Mouse (Mus musculus) ES-E14 (cell line): ENCODE measurements around the gene Disp3. TPM values are rescaled to one million over a fixed set of nuclear protein-coding genes. Genes with fewer than 3 reads are reported as not detected.

Source experiments
- DNase-seq: peaks from one replicate; pipeline ENCODE4 v3.0.0-alpha.2; 2013; ENCODE audit warnings: low read depth, low spot score
- H3K27ac ChIP-seq: 2 replicates; pipeline ENCODE4 v1.5.1; 2012; ENCODE audit warnings: low read depth, mild to moderate bottlenecking, low read length, moderate library complexity, mixed read lengths; ENCODE audit not compliant: poor library complexity, insufficient read depth, severe bottlenecking
- H3K36me3 ChIP-seq: 2 replicates; pipeline ENCODE4 v1.6.1; 2012; ENCODE audit warnings: mild to moderate bottlenecking, low read length, moderate library complexity, mixed read lengths; ENCODE audit not compliant: control insufficient read depth, poor library complexity, insufficient read depth, severe bottlenecking
- H3K4me1 ChIP-seq, 2 experiments: fragments of 150-350 bp in 1 of 2; sonication (generic) in 1 of 2; 2 replicates each; pipeline ENCODE4 v1.6.1; 2012; ENCODE audit warnings: low read length in 2 of 2, mild to moderate bottlenecking in 1 of 2, mixed read lengths in 1 of 2; ENCODE audit not compliant: control insufficient read depth in 2 of 2, insufficient read depth in 2 of 2, poor library complexity in 1 of 2
- H3K4me3 ChIP-seq, 2 experiments: fragments of 150-350 bp in 1 of 2; sonication (generic) in 1 of 2; 2 replicates each; pipeline ENCODE4 v1.5.1; 2012; ENCODE audit warnings: low read length in 2 of 2, low read depth in 1 of 2, mild to moderate bottlenecking in 1 of 2, mixed read lengths in 1 of 2; ENCODE audit not compliant: insufficient read depth in 1 of 2, poor library complexity in 1 of 2, severe bottlenecking in 1 of 2
- H3K9ac ChIP-seq: 2 replicates; pipeline ENCODE4 v1.6.1; 2012; ENCODE audit warnings: low read depth, mild to moderate bottlenecking, low read length, mixed read lengths; ENCODE audit not compliant: poor library complexity, insufficient read depth, severe bottlenecking
- H3K9me3 ChIP-seq: fragments of 150-350 bp; sonication (generic); 2 replicates; pipeline ENCODE4 v1.6.1; 2012; ENCODE audit warnings: low read depth, mild to moderate bottlenecking, low read length; ENCODE audit not compliant: control insufficient read depth, insufficient read depth
- CHD2 ChIP-seq: IDR thresholded peaks from 2 replicates; pipeline ENCODE4 v1.6.1; 2014; ENCODE audit warnings: mild to moderate bottlenecking, low read depth, low read length, inconsistent platforms
- HCFC1 ChIP-seq: IDR thresholded peaks from 2 replicates; pipeline ENCODE4 v1.6.1; 2012; ENCODE audit warnings: low read length, inconsistent platforms, borderline replicate concordance; ENCODE audit not compliant: insufficient read depth
- MAFK ChIP-seq: IDR thresholded peaks from 2 replicates; pipeline ENCODE4 v1.6.1; 2014; ENCODE audit warnings: mild to moderate bottlenecking, low read depth, low read length, inconsistent platforms; ENCODE audit not compliant: insufficient read depth
- ZC3H11A ChIP-seq: IDR thresholded peaks from 2 replicates; pipeline ENCODE4 v1.6.1; 2012; ENCODE audit warnings: low read depth, mild to moderate bottlenecking, inconsistent platforms, low read length, borderline replicate concordance
- ZNF384 ChIP-seq: IDR thresholded peaks from 2 replicates; pipeline ENCODE4 v1.6.1; 2012; ENCODE audit warnings: low read depth, low read length, inconsistent platforms
- in situ Hi-C, 2 experiments: fragments of 600-800 bp; cut with MboI; formaldehyde crosslinking; loops; one replicate each; pipeline ENCODE4 v1.15.1; 2025; ENCODE audit warnings: low sequenced_read_pairs in 2 of 2, inconsistent platforms in 1 of 2; ENCODE audit not compliant: unreplicated experiment in 2 of 2
- total RNA-seq: library from RNA; depleted of rRNA; stranded (reverse); fragments of 300-350 nt; gene quantifications from 2 replicates; pipeline ENCODE4 v1.2.3, GENCODE M21; 2012

Disp3 gene
- total RNA-seq, 1 experiment, result 1.6 TPM

DNA sequence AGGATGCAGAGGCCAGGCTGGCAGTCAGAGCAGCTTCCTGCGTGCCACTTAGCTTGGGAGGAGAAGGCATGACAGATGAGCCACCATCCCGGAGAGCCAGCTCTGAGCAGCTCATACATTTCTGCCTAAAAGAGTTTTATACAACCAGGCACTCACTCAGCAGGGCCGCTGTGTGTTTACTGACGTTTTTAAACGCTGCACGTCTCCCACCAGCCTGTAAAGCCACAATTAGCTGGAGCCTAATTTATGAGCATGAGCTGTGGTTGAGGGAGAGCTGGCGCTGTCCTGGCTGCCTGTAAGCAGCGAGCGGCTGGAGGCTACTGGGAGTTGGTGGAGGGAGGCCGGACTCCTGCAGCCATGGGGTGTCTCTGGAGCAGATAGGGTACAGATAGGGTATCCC is 69.5 kb downstream of the Disp3 start:
- Histone ChIP-seq H3K4me1 (peaks cover 0 to 8% of the 10 kb centered on the region in 2 experiments; a peak in 1 of 4 replicates), H3K36me3 (no peaks in the 10 kb centered on the region), H3K27ac (no peak overlapping the region), H3K9ac (no peak overlapping the region), H3K9me3 (no peaks in the 10 kb centered on the region), H3K4me3 (no peak overlapping the region)
- in situ Hi-C loops, result no loop called here
- no peak for TF ChIP-seq ZNF384
- no peak for DNase-seq

DNA sequence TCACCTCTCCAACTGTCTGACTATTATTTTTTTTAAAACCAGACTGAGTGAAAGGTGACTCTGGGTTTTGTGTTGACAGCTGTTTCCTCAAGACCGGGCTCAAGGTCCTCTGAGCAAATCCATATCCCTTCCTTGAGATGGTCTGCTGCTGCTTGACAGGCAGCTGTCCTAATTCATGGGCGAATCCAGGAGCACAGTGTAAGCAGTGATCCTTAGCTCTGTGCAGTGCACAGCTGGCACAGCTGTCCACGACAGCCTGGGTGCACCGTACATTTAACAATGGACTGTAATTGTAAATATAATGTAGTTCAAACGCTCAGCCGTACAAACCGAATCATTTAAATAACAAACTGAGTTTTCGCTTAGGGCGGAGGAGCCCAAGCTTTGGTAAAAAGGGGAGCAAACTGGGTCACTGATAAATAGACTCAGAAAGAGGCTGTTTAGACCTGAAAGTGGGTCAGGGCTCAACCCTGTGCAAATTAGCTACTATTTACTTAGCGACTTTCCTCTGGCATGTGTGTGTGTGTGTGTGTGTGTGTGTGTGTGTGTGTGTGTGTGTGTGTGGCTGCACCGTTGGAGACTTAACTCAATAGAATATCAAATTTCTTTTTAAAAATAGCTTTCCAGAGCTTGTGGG is 72.4 kb downstream of the Disp3 start:
- Histone ChIP-seq H3K9ac (no peak overlapping the region), H3K27ac (no peak overlapping the region; the same call in 1 of the 2 replicates), H3K4me3 (no peak overlapping the region), H3K4me1 (peaks cover 0 to 8% of the 10 kb centered on the region in 2 experiments; a peak in 1 of 4 replicates), H3K36me3 (no peaks in the 10 kb centered on the region), H3K9me3 (no peaks in the 10 kb centered on the region)
- TF ChIP-seq ZNF384 (no peak), MAFK (no peak), CHD2 (no peak), ZC3H11A (no peak), HCFC1 (no peak)
- no peak for DNase-seq
- in situ Hi-C loops, result no loop called here

DNA sequence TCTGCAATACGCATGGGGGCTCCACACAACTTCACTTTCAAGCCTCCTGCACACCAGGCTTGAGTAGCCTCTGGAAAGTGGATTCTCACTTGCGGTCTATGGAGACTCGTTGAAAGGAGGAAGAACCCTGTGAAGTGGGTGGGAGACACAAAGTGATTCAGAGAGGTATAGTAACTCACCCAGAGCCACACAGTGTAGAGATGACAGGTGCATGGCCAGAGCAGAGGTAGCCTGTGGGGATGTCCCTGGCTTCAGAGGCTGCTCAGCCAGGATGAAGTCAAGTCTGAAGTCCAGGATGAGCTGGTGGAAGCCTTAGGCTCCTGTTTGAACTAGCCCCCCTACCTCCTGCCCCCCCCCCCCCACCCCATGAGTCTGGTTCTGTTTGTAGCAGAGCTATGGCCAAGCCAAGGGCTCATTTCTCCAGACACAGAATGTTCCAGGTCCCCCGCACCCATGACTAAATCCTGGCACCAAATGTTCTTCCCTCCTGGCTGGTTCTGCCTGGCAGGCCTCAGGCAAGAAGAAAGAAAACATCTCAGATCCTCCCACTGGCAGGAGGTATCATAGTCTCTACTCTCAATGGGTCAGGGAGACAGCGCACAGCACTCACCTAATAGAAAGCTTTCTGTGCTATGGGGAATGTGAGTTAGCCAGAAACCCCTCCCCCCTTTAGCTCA is 73.2 kb downstream of the Disp3 start:
- H3K4me1 ChIP-seq, result peaks cover 0 to 8% of the 10 kb centered on the region in 2 experiments; a peak in 1 of 4 replicates
- no peak overlapping the region for H3K4me3 ChIP-seq
- no peak overlapping the region for H3K27ac ChIP-seq
- DNase-seq, result no peak
- H3K36me3 ChIP-seq, result no peaks in the 10 kb centered on the region
- H3K9ac ChIP-seq, result no peak overlapping the region
- TF ChIP-seq ZNF384, result no peak
- no peak for TF ChIP-seq HCFC1
- no peak for TF ChIP-seq ZC3H11A
- TF ChIP-seq CHD2, result no peak
- no peak for TF ChIP-seq MAFK
- no peaks in the 10 kb centered on the region for H3K9me3 ChIP-seq
- in situ Hi-C loops, result no loop called here

DNA sequence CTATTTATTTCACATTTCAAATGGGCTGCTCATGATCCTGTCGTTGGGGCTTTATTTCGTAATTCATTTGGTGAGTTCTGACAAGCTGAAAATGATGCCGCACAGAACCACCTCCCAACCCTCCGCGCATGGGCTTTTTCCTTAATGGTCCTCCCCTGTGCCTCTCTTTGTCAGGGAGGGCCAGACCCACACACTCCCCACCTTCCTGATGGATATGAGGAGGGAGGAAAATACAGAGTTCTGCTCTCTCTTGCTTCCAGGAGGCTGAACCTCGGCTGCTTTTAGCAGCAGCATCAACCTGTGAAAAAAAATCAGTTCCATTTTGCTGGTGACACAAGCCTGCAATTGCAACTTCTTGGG is 82.9 kb downstream of the Disp3 start:
- DNase-seq, result no peak
- H3K4me3 ChIP-seq, result no peak overlapping the region
- H3K4me1 ChIP-seq, result no peaks in the 10 kb centered on the region
- no peaks in the 10 kb centered on the region for H3K9me3 ChIP-seq
- TF ChIP-seq ZNF384, result no peak
- in situ Hi-C loops, result no loop called here
- H3K36me3 ChIP-seq, result no peaks in the 10 kb centered on the region
- H3K27ac ChIP-seq, result no peak overlapping the region
- H3K9ac ChIP-seq, result no peak overlapping the region
